Mouse (Mus musculus): ENCODE results near the gene Pkp1. TPM values are rescaled to one million over a fixed set of nuclear protein-coding genes. Genes with fewer than 3 reads are reported as not detected.

The Pkp1 gene
- polyA plus RNA-seq, 1 experiment from 2014 or later = not detected

DNA sequence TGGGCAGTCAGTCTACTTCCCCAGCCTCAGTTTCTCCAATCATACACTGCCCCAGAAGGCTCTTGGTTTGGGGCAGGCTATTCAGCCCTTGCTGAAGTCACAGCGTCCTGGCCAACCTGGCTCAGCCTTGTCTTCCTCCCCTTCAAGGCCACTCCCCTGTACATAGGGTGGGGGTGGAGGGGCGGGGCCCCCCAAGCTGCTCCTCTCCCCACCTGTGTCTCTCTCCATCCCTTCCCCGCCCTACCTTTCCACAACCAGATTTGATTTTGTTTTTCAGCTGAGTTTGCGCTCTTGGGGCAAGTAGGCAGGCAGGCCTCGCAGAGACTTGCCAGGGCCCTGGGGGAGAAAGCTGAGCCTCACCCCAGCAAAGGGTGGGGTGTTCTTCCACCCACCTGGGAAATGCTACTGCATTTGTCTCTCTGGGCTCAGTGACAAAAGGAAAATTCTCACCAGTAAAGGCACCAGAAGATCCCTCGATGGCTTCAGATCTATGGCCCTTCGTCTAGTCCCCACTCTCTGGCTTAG, 19.0 kb downstream of the Pkp1 start:
- H3K4me2 ChIP-seq (replicated peaks) = no peak overlapping the region
- no peaks in the 10 kb centered on the region for H3K36me3 ChIP-seq
- H3K4me1 ChIP-seq (replicated peaks) = no peaks in the 10 kb centered on the region
- no peaks in the 10 kb centered on the region for H3K9me3 ChIP-seq
- no peak for ATAC-seq
- 73% methylated on average over 7 of the region's 7 CpGs for WGBS
- no peak overlapping the region for H3K4me3 ChIP-seq (replicated peaks)
- H3K9ac ChIP-seq (replicated peaks) = no peak overlapping the region
- no peaks in the 10 kb centered on the region for H3K27me3 ChIP-seq
- no peak overlapping the region for H3K27ac ChIP-seq

DNA sequence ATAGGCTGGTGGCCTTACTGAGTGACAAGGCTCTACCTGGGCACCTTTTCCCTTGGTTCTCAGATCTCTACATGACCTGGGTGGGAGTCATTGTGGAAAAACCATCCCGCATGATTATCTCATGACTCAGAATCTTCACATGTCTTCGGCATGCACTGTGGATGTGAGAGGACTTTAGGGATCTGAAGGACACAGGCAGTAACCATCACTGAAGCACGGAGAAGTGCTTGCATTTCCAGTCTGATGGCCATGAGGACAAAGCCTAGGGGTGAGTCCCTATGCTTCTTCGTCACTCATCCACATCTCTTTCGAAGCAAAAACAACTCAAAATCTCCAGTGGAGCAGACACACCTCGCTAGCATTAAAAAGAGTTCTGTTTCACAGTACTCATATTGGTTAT, 19.7 kb downstream of the Pkp1 start:
- no peak for ATAC-seq
- no peaks in the 10 kb centered on the region for H3K9me3 ChIP-seq
- H3K27ac ChIP-seq = no peak overlapping the region
- no peaks in the 10 kb centered on the region for H3K27me3 ChIP-seq
- 89% methylated on average over 6 of the region's 6 CpGs for WGBS
- no peak overlapping the region for H3K4me2 ChIP-seq (replicated peaks)
- H3K4me3 ChIP-seq (replicated peaks) = no peak overlapping the region
- H3K36me3 ChIP-seq = no peaks in the 10 kb centered on the region
- H3K9ac ChIP-seq (replicated peaks) = no peak overlapping the region
- H3K4me1 ChIP-seq (replicated peaks) = no peaks in the 10 kb centered on the region

DNA sequence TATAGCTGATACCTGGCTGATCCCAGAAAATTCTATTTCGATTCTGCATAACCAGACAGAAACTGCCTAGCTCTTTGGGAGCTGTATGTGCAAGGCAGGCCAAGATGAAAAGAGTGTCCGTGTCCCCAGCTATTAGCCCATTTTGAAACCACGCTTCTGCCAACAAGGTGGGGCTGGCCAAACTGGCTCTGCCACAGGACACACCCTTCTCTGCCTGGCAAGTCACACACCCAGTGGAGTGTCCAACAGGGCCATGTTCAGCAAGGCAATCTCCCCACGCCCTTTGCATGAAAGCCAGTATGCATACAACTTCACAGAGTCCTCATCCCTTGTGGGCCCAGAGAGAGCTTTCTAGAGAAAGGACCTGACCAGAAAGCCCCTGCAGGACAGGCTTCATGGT, 23.6 kb downstream of the Pkp1 start:
- no peak for ATAC-seq
- H3K27ac ChIP-seq = no peak overlapping the region
- H3K9ac ChIP-seq (replicated peaks) = no peak overlapping the region
- no peaks in the 10 kb centered on the region for H3K36me3 ChIP-seq
- no peaks in the 10 kb centered on the region for H3K4me1 ChIP-seq (replicated peaks)
- H3K9me3 ChIP-seq = no peaks in the 10 kb centered on the region
- no peak overlapping the region for H3K4me3 ChIP-seq (replicated peaks)
- no peak overlapping the region for H3K4me2 ChIP-seq (replicated peaks)
- no peaks in the 10 kb centered on the region for H3K27me3 ChIP-seq
- 92% methylated on average over 4 of the region's 4 CpGs for WGBS

DNA sequence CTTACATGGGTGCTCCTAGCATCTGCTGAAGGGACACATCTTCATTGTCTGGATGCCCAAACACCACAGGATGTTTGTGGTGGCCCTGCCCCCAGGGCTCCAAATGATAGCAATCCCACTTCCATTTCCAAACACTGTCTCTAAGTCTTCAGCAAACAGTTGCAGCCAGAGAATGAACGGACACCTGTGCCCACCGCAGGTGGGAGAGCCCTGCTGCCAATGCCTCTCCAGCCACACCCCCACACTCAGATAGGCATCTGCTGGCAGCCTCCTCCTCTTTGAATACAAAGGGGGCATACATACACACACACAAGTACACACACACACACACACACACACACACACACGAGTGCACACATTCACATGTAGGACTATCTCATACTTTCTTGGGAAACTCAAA, 25.6 kb downstream of the Pkp1 start:
- Histone ChIP-seq H3K4me2 (replicated peaks) (no peak overlapping the region), H3K27me3 (no peaks in the 10 kb centered on the region), H3K4me1 (replicated peaks) (no peaks in the 10 kb centered on the region), H3K9me3 (no peaks in the 10 kb centered on the region), H3K4me3 (replicated peaks) (no peak overlapping the region), H3K27ac (no peak overlapping the region), H3K9ac (replicated peaks) (no peak overlapping the region), H3K36me3 (no peaks in the 10 kb centered on the region)
- no peak for ATAC-seq
- WGBS = 87% methylated on average over 3 of the region's 3 CpGs

DNA sequence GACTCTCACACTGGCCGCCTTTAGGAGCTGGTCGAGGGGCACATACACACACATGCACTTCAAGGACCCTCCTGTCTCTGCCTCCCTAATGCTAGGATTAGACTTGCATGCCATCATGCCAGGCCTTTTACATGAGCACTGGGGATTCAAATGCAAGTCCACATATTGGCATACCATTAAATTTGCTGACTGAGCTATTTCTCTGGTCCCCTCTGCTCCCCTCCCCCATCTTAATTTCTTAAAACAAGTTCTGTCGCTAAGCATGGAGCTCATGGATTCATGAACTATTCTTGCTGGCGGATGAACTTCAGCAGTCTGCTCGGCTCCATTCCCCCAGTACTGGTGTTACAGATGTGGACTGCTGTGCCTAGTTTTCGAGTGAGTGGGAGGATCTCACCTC, 26.2 kb downstream of the Pkp1 start:
- H3K4me3 ChIP-seq (replicated peaks) = no peak overlapping the region
- H3K9ac ChIP-seq (replicated peaks) = no peak overlapping the region
- H3K36me3 ChIP-seq = no peaks in the 10 kb centered on the region
- H3K4me2 ChIP-seq (replicated peaks) = no peak overlapping the region
- no peak for ATAC-seq
- H3K27ac ChIP-seq = no peak overlapping the region
- WGBS = 89% methylated on average over 6 of the region's 6 CpGs
- no peaks in the 10 kb centered on the region for H3K4me1 ChIP-seq (replicated peaks)
- no peaks in the 10 kb centered on the region for H3K9me3 ChIP-seq
- no peaks in the 10 kb centered on the region for H3K27me3 ChIP-seq

DNA sequence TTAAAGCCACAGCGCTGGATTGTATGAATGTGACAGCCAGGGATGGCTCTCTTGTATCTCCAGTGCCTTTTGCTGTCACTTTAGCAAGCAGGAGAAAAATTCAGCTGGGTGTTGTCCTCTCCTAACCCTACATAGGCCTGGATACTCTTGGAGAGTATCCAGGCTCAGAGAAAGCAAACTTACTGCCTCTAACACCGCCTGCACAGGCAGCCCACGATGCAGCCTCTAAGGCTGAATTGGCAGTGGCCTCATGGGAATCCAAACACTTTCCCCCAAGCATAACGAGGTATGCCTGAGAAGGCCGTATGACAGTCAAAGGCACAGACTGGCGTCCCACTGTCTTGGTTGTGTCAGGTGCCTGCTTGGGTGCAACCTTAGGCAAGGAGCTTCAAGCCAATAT, 26.8 kb downstream of the Pkp1 start:
- no peak overlapping the region for H3K9ac ChIP-seq (replicated peaks)
- no peaks in the 10 kb centered on the region for H3K27me3 ChIP-seq
- no peaks in the 10 kb centered on the region for H3K4me1 ChIP-seq (replicated peaks)
- H3K4me3 ChIP-seq (replicated peaks) = no peak overlapping the region
- no peak for ATAC-seq
- no peak overlapping the region for H3K27ac ChIP-seq
- H3K4me2 ChIP-seq (replicated peaks) = no peak overlapping the region
- no peaks in the 10 kb centered on the region for H3K36me3 ChIP-seq
- no peaks in the 10 kb centered on the region for H3K9me3 ChIP-seq
- 64% methylated on average over 6 of the region's 6 CpGs for WGBS

DNA sequence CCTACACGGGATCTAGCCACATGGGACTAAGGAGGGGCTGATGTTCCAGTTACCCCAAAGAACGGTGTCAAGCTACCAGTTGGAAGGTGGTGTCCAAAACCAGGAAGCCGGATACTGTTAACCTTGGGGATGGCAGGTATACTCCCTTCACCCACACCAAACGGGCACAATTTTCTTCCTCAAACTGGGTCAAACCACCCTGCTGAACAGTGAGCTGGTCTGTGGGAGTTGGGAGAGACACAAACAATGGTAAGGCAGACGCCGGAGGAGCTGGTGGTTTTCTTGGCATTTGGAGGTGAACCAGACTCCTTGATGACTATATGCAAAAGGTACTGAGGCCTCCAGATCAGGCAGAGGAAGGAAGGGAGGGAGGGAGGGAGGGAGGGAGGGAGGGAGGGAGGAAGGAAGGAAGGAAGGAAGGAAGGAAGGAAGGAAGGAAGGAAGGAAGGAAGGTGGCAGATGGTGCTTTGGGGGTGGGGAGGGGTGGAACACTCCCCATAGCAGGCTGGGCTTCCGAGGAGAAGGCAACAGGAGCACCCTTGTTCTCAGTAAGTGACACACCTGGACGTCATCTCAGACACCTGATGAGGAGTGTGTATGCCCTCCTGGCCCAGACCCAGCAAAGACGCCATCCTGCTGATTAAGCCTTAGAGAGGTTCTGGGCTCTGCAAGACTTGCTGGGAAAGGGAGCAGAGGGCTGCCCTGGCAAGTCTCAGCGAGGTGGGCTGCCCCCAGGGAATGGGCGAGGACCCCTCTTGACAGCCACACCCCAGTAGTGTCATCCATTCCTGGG, 27.4 kb downstream of the Pkp1 start:
- Histone ChIP-seq H3K4me1 (replicated peaks) (no peaks in the 10 kb centered on the region), H3K36me3 (no peaks in the 10 kb centered on the region), H3K4me2 (replicated peaks) (no peak overlapping the region), H3K9ac (replicated peaks) (no peak overlapping the region), H3K27me3 (no peaks in the 10 kb centered on the region), H3K4me3 (replicated peaks) (no peak overlapping the region), H3K27ac (no peak overlapping the region), H3K9me3 (no peaks in the 10 kb centered on the region)
- ATAC-seq = no peak
- 79% methylated on average over 11 of the region's 11 CpGs for WGBS

DNA sequence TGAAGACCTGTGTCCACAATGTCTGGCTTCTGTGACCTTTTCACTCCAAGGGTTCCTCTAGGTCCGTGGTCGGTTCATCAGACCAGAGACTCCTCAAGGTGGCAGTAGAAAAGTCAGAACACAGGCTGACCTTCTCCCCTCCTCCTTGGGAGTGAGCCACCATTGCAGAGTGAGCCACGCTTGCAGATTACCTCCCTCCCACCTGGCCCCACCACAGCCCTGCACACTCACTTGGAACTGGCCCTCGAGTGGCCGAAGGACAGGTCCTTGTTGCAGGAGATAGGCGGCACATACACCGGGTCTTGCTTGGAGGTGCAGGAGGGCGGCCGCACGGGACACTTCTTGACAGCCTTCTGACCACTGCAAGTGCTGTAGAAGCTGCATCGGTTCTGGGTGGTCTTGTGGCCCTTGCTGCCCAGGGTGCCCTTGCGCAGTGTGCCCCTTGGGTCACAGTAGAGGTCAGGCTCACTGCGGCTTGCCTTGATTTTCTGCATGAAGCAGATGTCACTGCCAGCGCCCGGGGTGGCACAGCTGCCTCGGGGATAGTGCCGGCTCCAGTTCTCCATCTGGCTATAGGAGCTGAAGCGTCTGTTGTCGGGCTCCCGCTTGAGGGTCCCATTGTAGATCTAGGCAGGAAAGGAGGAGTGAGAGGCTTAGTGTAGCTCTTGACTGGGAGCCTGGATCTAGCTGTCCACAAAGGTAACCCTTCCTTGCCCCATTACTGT, 29.4 kb downstream of the Pkp1 start:
- ATAC-seq = no peak
- H3K4me2 ChIP-seq (replicated peaks) = no peak overlapping the region
- H3K9ac ChIP-seq (replicated peaks) = no peak overlapping the region
- no peaks in the 10 kb centered on the region for H3K27me3 ChIP-seq
- 79% methylated on average over 20 of the region's 20 CpGs for WGBS
- no peaks in the 10 kb centered on the region for H3K36me3 ChIP-seq
- no peaks in the 10 kb centered on the region for H3K4me1 ChIP-seq (replicated peaks)
- H3K27ac ChIP-seq = no peak overlapping the region
- no peak overlapping the region for H3K4me3 ChIP-seq (replicated peaks)
- no peaks in the 10 kb centered on the region for H3K9me3 ChIP-seq

DNA sequence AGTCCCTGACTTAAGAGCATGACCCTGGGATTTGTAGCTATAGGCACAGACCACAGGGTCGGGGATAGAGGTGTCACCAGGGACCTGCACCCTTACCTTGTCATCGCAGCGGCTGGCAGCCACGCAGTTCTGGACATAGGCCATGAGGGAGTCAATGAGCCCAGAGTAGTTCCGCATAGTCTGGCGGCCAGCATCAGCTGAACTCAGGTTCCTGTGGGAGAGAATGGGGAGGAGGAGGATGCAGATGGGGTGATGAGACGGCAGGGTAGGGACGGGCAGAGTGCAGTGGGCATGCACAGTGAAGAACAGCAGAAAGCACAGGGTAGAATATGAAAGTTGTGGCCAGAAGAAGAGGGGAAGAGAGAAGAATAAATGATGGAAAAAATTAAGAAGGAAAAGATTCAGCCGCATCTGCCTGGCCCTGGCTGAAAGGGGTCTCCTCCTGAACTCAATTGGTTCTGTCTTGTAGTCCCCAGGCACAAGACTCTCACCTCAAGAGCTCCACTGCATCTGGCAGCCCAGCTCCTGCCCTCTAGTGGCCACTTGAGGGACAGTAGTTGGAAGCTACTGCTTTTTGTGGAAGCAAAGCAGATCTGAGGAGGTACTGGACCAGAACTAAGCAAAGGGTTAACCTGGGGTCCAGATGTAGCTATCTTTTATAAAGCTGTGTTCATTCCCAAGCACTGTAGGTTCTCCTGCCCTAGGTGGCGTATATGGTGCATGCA, 36.5 kb downstream of the Pkp1 start:
- WGBS = 78% methylated on average over 10 of the region's 10 CpGs
- H3K4me2 ChIP-seq (replicated peaks) = no peak overlapping the region
- H3K9me3 ChIP-seq = no peaks in the 10 kb centered on the region
- no peak overlapping the region for H3K4me3 ChIP-seq (replicated peaks)
- H3K27me3 ChIP-seq = no peaks in the 10 kb centered on the region
- H3K36me3 ChIP-seq = no peaks in the 10 kb centered on the region
- peak; percentile 34; the same call in 1 of the 2 replicates for ATAC-seq
- no peak overlapping the region for H3K9ac ChIP-seq (replicated peaks)
- H3K4me1 ChIP-seq (replicated peaks) = no peaks in the 10 kb centered on the region
- H3K27ac ChIP-seq = no peak overlapping the region

DNA sequence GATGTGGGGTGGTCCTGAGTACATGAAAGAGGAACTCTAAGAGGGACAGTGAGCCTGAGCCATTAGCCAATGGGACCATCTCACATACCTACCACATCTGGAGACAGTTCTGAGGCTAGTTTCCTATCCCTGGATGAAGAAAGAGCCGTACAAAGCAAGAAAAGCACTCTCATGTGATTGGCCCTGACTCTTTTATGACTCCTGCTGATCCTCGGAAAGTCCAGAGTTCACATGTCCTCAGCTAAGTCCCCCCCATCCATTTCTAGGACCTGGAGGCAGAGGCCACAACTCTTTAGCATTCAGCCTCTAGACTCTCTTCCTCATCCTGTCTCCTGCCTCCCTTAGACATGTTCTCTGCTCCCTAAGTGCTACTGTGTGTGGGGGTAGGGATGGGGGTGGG, 41.8 kb downstream of the Pkp1 start:
- H3K36me3 ChIP-seq = no peaks in the 10 kb centered on the region
- H3K27ac ChIP-seq = no peak overlapping the region
- H3K4me3 ChIP-seq (replicated peaks) = no peak overlapping the region
- H3K9me3 ChIP-seq = no peaks in the 10 kb centered on the region
- no peak overlapping the region for H3K9ac ChIP-seq (replicated peaks)
- H3K4me1 ChIP-seq (replicated peaks) = no peaks in the 10 kb centered on the region
- no peaks in the 10 kb centered on the region for H3K27me3 ChIP-seq
- no peak overlapping the region for H3K4me2 ChIP-seq (replicated peaks)
- no peak for ATAC-seq
- WGBS = 89% methylated on average over 2 of the region's 2 CpGs

DNA sequence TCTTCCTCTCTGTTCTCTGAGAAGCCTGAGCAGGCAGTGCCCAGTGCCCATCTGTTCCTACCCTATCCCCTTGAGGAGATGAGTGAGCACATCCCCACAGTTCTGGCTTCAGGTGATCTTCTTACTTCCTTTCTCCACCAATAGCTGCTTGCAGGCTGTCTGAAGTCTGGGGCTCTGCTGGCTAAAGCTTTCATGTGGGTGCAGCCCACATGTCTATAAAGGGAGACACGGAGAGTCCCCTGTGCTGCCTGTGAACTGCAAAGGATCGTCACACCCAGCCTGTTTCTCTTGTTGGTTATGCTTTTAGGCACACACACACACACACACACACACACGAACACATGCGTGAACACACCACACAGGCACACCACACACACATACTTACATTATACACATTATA, 46.0 kb downstream of the Pkp1 start:
- WGBS = 90% methylated on average over 4 of the region's 4 CpGs
- Histone ChIP-seq H3K36me3 (no peaks in the 10 kb centered on the region), H3K4me2 (replicated peaks) (no peak overlapping the region), H3K27ac (no peak overlapping the region), H3K9me3 (no peaks in the 10 kb centered on the region), H3K27me3 (no peaks in the 10 kb centered on the region), H3K4me1 (replicated peaks) (no peaks in the 10 kb centered on the region), H3K4me3 (replicated peaks) (no peak overlapping the region), H3K9ac (replicated peaks) (no peak overlapping the region)
- no peak for ATAC-seq

DNA sequence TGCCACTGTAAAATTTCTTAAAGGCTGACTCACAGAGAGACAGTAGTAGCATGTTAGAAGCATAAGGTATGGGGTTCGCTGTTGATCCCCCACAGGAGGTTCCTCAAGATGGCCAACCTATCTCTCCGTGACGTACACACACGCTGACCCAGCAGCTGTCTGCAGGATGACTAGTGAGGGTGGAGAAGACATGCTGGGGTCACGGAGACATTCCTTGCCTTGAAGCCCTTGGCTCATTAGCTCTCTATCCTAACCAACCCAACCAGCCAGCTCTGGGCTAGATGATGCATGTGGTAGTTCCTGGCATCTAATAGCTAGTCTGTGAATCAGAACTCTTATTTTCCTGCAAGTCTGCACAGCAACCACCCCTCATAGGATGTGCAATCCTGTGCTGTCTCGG, 50.4 kb downstream of the Pkp1 start:
- Histone ChIP-seq H3K36me3 (no peaks in the 10 kb centered on the region), H3K4me3 (replicated peaks) (no peak overlapping the region), H3K4me2 (replicated peaks) (no peak overlapping the region), H3K9ac (replicated peaks) (no peak overlapping the region), H3K9me3 (no peaks in the 10 kb centered on the region), H3K27ac (no peak overlapping the region), H3K27me3 (0 out of 2 replicates have a peak, but pooled peaks cover 4% of the 10 kb centered on the region), H3K4me1 (replicated peaks) (no peaks in the 10 kb centered on the region)
- ATAC-seq = no peak
- 97% methylated on average over 6 of the region's 6 CpGs for WGBS

All from midbrain, embryonic 13.5 days (tissue).